Mouse (Mus musculus): ENCODE results near the gene Itga4. TPM values are rescaled to one million over a fixed set of nuclear protein-coding genes. Genes with fewer than 3 reads are reported as not detected.

Gene Itga4
- polyA plus RNA-seq, 1 experiment from 2014 or later: 30.7 TPM

GRCm38 (mm10) chr2:79315108-79315507 lies 59.9 kb downstream of the Itga4 start:
- Histone ChIP-seq H3K9ac (ENCODE audit: low read depth, low read length) (no peak overlapping the region), H3K36me3 (ENCODE audit: control insufficient read depth, insufficient read depth) (peaks cover 74% of the 10 kb centered on the region), H3K27me3 (ENCODE audit: control insufficient read depth, insufficient read depth, low read depth, low read length) (no peaks in the 10 kb centered on the region), H3K4me3 (ENCODE audit: low read depth, low read length) (no peak overlapping the region), H3K9me3 (replicated peaks; ENCODE audit: control insufficient read depth, low read length) (no peaks in the 10 kb centered on the region), H3K4me2 (ENCODE audit: low read depth, low read length) (no peak overlapping the region), H3K4me1 (ENCODE audit: control insufficient read depth, low read depth, low read length) (no peaks in the 10 kb centered on the region), H3K27ac (ENCODE audit: low read length) (no peak overlapping the region)
- WGBS (ENCODE audit: insufficient replicate concordance): 88% methylated on average over 4 of the region's 4 CpGs
- ATAC-seq (ENCODE audit: low read depth): no peak

GRCm38 (mm10) chr2:79316182-79316880 lies 61.1 kb downstream of the Itga4 start:
- no peak overlapping the region for H3K27ac ChIP-seq (ENCODE audit: low read length)
- H3K4me3 ChIP-seq (ENCODE audit: low read depth, low read length): no peak overlapping the region
- 90% methylated on average over 9 of the region's 9 CpGs for WGBS (ENCODE audit: insufficient replicate concordance)
- no peak overlapping the region for H3K4me2 ChIP-seq (ENCODE audit: low read depth, low read length)
- no peaks in the 10 kb centered on the region for H3K9me3 ChIP-seq (replicated peaks; ENCODE audit: control insufficient read depth, low read length)
- ATAC-seq (ENCODE audit: low read depth): no peak
- no peak overlapping the region for H3K9ac ChIP-seq (ENCODE audit: low read depth, low read length)
- peaks cover 73% of the 10 kb centered on the region for H3K36me3 ChIP-seq (ENCODE audit: control insufficient read depth, insufficient read depth)
- H3K4me1 ChIP-seq (ENCODE audit: control insufficient read depth, low read depth, low read length): no peaks in the 10 kb centered on the region
- H3K27me3 ChIP-seq (ENCODE audit: control insufficient read depth, insufficient read depth, low read depth, low read length): no peaks in the 10 kb centered on the region

- Histone ChIP-seq H3K4me1 (ENCODE audit: control insufficient read depth, low read depth, low read length) (no peaks in the 10 kb centered on the region), H3K4me2 (ENCODE audit: low read depth, low read length) (no peak overlapping the region), H3K36me3 (ENCODE audit: control insufficient read depth, insufficient read depth) (peaks cover 43% of the 10 kb centered on the region), H3K9ac (ENCODE audit: low read depth, low read length) (no peak overlapping the region), H3K4me3 (ENCODE audit: low read depth, low read length) (no peak overlapping the region), H3K9me3 (replicated peaks; ENCODE audit: control insufficient read depth, low read length) (no peaks in the 10 kb centered on the region), H3K27ac (ENCODE audit: low read length) (no peak overlapping the region), H3K27me3 (ENCODE audit: control insufficient read depth, insufficient read depth, low read depth, low read length) (no peaks in the 10 kb centered on the region)
- ATAC-seq (ENCODE audit: low read depth): no peak
- WGBS (ENCODE audit: insufficient replicate concordance): 79% methylated on average over 2 of the region's 2 CpGs
Measured at GRCm38 (mm10) chr2:79328079-79328478, 72.9 kb downstream of the Itga4 start.

DNA sequence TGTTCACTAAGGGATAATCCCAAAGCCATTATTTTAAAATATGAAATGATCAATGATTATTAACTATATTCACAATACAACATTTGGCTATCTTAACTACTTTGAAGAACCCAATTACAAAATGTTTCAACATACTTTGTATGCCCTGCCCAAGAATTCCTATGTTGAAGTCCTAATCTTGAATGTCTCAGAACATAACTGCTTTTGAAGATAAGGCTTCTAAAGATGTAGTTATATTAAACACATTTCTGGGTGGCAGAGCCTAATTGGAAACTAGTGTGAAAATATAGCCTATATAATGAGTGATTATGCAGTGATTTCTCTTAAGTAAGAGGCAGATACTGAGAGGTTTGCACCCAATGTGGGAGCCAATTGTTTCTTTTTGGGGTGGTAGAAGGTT lies 79.4 kb downstream of the Itga4 start:
- ATAC-seq (ENCODE audit: low read depth): no peak
- no peaks in the 10 kb centered on the region for H3K4me1 ChIP-seq (ENCODE audit: control insufficient read depth, low read depth, low read length)

GRCm38 (mm10) chr2:79336141-79336540 lies 80.9 kb downstream of the Itga4 start:
- H3K9ac ChIP-seq (ENCODE audit: low read depth, low read length): no peak overlapping the region
- peaks cover 10% of the 10 kb centered on the region for H3K36me3 ChIP-seq (ENCODE audit: control insufficient read depth, insufficient read depth)
- no peaks in the 10 kb centered on the region for H3K4me1 ChIP-seq (ENCODE audit: control insufficient read depth, low read depth, low read length)
- no peak overlapping the region for H3K4me3 ChIP-seq (ENCODE audit: low read depth, low read length)
- H3K9me3 ChIP-seq (replicated peaks; ENCODE audit: control insufficient read depth, low read length): no peaks in the 10 kb centered on the region
- no peak overlapping the region for H3K27ac ChIP-seq (ENCODE audit: low read length)
- no peak for ATAC-seq (ENCODE audit: low read depth)
- WGBS (ENCODE audit: insufficient replicate concordance): 71% methylated on average over 1 of the region's 1 CpGs
- no peaks in the 10 kb centered on the region for H3K27me3 ChIP-seq (ENCODE audit: control insufficient read depth, insufficient read depth, low read depth, low read length)
- no peak overlapping the region for H3K4me2 ChIP-seq (ENCODE audit: low read depth, low read length)

More for the DNA sequence above, 79.4 kb downstream of the Itga4 start:
- Histone ChIP-seq H3K4me2 (ENCODE audit: low read depth, low read length) (no peak overlapping the region), H3K27ac (ENCODE audit: low read length) (no peak overlapping the region), H3K9me3 (replicated peaks; ENCODE audit: control insufficient read depth, low read length) (no peaks in the 10 kb centered on the region), H3K27me3 (ENCODE audit: control insufficient read depth, insufficient read depth, low read depth, low read length) (no peaks in the 10 kb centered on the region), H3K9ac (ENCODE audit: low read depth, low read length) (no peak overlapping the region), H3K36me3 (ENCODE audit: control insufficient read depth, insufficient read depth) (peaks cover 10% of the 10 kb centered on the region), H3K4me3 (ENCODE audit: low read depth, low read length) (no peak overlapping the region)

DNA sequence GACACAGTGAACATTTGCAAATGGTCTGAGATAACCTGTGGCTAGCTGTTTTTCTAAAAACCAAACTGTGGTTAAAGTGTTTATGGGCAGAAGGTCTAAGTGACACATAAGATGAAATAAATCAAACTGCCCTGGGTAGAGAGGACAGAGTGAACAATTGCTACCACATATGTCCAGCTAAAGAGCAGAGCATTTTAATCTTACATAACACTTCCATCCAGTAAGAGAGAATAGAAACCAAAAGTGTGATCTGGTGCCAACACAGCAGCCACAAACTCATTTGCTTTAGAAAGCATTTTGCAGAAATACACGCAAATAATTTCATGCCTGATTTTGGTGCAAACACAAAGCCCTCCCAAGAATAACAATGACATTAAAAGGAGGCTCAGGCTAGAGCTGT lies 83.8 kb downstream of the Itga4 start:
- no peaks in the 10 kb centered on the region; the same call in 1 of the 2 replicates for H3K36me3 ChIP-seq (ENCODE audit: control insufficient read depth, insufficient read depth)
- H3K9me3 ChIP-seq (replicated peaks; ENCODE audit: control insufficient read depth, low read length): no peaks in the 10 kb centered on the region
- no peaks in the 10 kb centered on the region for H3K4me1 ChIP-seq (ENCODE audit: control insufficient read depth, low read depth, low read length)
- no peak for ATAC-seq (ENCODE audit: low read depth)
- H3K27me3 ChIP-seq (ENCODE audit: control insufficient read depth, insufficient read depth, low read depth, low read length): no peaks in the 10 kb centered on the region
- H3K4me2 ChIP-seq (ENCODE audit: low read depth, low read length): no peak overlapping the region
- H3K9ac ChIP-seq (ENCODE audit: low read depth, low read length): no peak overlapping the region
- 55% methylated on average over 1 of the region's 1 CpGs for WGBS (ENCODE audit: insufficient replicate concordance)
- H3K27ac ChIP-seq (ENCODE audit: low read length): no peak overlapping the region
- no peak overlapping the region for H3K4me3 ChIP-seq (ENCODE audit: low read depth, low read length)

GRCm38 (mm10) chr2:79343115-79343514 lies 87.9 kb downstream of the Itga4 start:
- H3K27me3 ChIP-seq (ENCODE audit: control insufficient read depth, insufficient read depth, low read depth, low read length): no peaks in the 10 kb centered on the region
- H3K9me3 ChIP-seq (replicated peaks; ENCODE audit: control insufficient read depth, low read length): no peaks in the 10 kb centered on the region
- no peak overlapping the region for H3K9ac ChIP-seq (ENCODE audit: low read depth, low read length)
- no peak overlapping the region for H3K4me2 ChIP-seq (ENCODE audit: low read depth, low read length)
- H3K27ac ChIP-seq (ENCODE audit: low read length): no peak overlapping the region
- H3K36me3 ChIP-seq (ENCODE audit: control insufficient read depth, insufficient read depth): no peaks in the 10 kb centered on the region; the same call in 1 of the 2 replicates
- no peaks in the 10 kb centered on the region for H3K4me1 ChIP-seq (ENCODE audit: control insufficient read depth, low read depth, low read length)
- 68% methylated on average over 8 of the region's 8 CpGs for WGBS (ENCODE audit: insufficient replicate concordance)
- ATAC-seq (ENCODE audit: low read depth): no peak
- no peak overlapping the region for H3K4me3 ChIP-seq (ENCODE audit: low read depth, low read length)

GRCm38 (mm10) chr2:79351179-79352099 lies 96.2 kb downstream of the Itga4 start:
- H3K27ac ChIP-seq (ENCODE audit: low read length): no peak overlapping the region
- H3K27me3 ChIP-seq (ENCODE audit: control insufficient read depth, insufficient read depth, low read depth, low read length): no peaks in the 10 kb centered on the region
- no peak overlapping the region for H3K4me3 ChIP-seq (ENCODE audit: low read depth, low read length)
- no peak overlapping the region for H3K9ac ChIP-seq (ENCODE audit: low read depth, low read length)
- no peak overlapping the region for H3K4me2 ChIP-seq (ENCODE audit: low read depth, low read length)
- WGBS (ENCODE audit: insufficient replicate concordance): 68% methylated on average over 6 of the region's 6 CpGs
- H3K4me1 ChIP-seq (ENCODE audit: control insufficient read depth, low read depth, low read length): no peaks in the 10 kb centered on the region
- no peak for ATAC-seq (ENCODE audit: low read depth)
- no peaks in the 10 kb centered on the region for H3K36me3 ChIP-seq (ENCODE audit: control insufficient read depth, insufficient read depth)
- no peaks in the 10 kb centered on the region for H3K9me3 ChIP-seq (replicated peaks; ENCODE audit: control insufficient read depth, low read length)
